Mouse (Mus musculus) forebrain, embryonic 16.5 days (tissue): ENCODE results near the gene Map7d2. TPM values are rescaled to one million over a fixed set of nuclear protein-coding genes. Genes with fewer than 3 reads are reported as not detected.
A peak's percentile ranks its signal among the peaks of the same experiment; 100 is the strongest.

Source experiments
- ATAC-seq: fragments of 200-750 bp; cut with Nextera tagmentation; 2 replicates; pipeline ENCODE4 v1.8.0; 2017; ENCODE audit warnings: mild to moderate bottlenecking, moderate library complexity
- H3K27ac ChIP-seq: fragments of 300-500 bp; sonication (generic); 2 replicates; pipeline ENCODE4 v1.5.1; 2014; ENCODE audit warnings: low read length, control low read depth
- H3K27me3 ChIP-seq: fragments of 300-500 bp; sonication (generic); replicated peaks from 2 replicates; pipeline ENCODE4 v1.6.1; 2014; ENCODE audit warnings: low read length; ENCODE audit not compliant: control insufficient read depth, insufficient read depth
- H3K36me3 ChIP-seq: fragments of 300-500 bp; sonication (generic); 2 replicates; pipeline ENCODE4 v1.6.1; 2014; ENCODE audit not compliant: control insufficient read depth, insufficient read depth
- H3K4me1 ChIP-seq: fragments of 300-500 bp; sonication (generic); replicated peaks from 2 replicates; pipeline ENCODE4 v1.6.1; 2014; ENCODE audit warnings: low read length; ENCODE audit not compliant: control insufficient read depth, insufficient read depth
- H3K4me2 ChIP-seq: fragments of 300-500 bp; sonication (generic); 2 replicates; pipeline ENCODE4 v1.6.1; 2014; ENCODE audit warnings: mild to moderate bottlenecking, low read length, control low read depth
- H3K4me3 ChIP-seq: fragments of 300-500 bp; sonication (generic); replicated peaks from 2 replicates; pipeline ENCODE4 v1.5.1; 2014; ENCODE audit warnings: mild to moderate bottlenecking, low read length, control low read depth
- H3K9ac ChIP-seq: fragments of 300-500 bp; sonication (generic); replicated peaks from 2 replicates; pipeline ENCODE4 v1.6.1; 2014; ENCODE audit warnings: low read depth, low read length, control low read depth
- H3K9me3 ChIP-seq: fragments of 300-500 bp; sonication (generic); 2 replicates; pipeline ENCODE4 v1.6.1; 2016; ENCODE audit warnings: low read length; ENCODE audit not compliant: control insufficient read depth
- WGBS: fragments of 180-500 bp; shearing (Covaris S2); extraction: QIAGEN DNeasy Blood & Tissue Kit; methylation state at CpG from one replicate; pipeline ENCODE4 v1.1.7; 2014; 5-methylcytosine and 5-hydroxymethylcytosine counted together
- polyA plus RNA-seq: library from polyadenylated mRNA; unstranded; fragments of >200 nt; fragmentation: Nextera tagmentation; extraction: Ambion mirVana; gene quantifications from 2 replicates; pipeline ENCODE4 v1.2.1, GENCODE M21; 2015

Gene Map7d2
- polyA plus RNA-seq = 15.5 and 22.0 TPM in 2 replicates

- Histone ChIP-seq H3K4me1 (peaks cover 2% of the 10 kb centered on the region; the same call in 1 of the 2 replicates), H3K27ac (peak within 1 kb of the TSS; percentile 18; the same call in 1 of the 2 replicates), H3K9me3 (no peaks in the 10 kb centered on the region), H3K36me3 (no peaks in the 10 kb centered on the region), H3K4me3 (peak within 1 kb of the TSS; percentile 66), H3K9ac (peak within 1 kb of the TSS; percentile 63), H3K27me3 (no peaks in the 10 kb centered on the region), H3K4me2 (peak within 1 kb of the TSS; percentile 61)
- peak; percentile 93 for ATAC-seq
- WGBS = 14% methylated on average over 33 of the region's 83 CpGs
These were observed at the start of gene Map7d2 for GRCm38 (mm10) chrX:159414130-159414828. Gene Map7d2 (plus strand): TSS chrX:159414572.

DNA sequence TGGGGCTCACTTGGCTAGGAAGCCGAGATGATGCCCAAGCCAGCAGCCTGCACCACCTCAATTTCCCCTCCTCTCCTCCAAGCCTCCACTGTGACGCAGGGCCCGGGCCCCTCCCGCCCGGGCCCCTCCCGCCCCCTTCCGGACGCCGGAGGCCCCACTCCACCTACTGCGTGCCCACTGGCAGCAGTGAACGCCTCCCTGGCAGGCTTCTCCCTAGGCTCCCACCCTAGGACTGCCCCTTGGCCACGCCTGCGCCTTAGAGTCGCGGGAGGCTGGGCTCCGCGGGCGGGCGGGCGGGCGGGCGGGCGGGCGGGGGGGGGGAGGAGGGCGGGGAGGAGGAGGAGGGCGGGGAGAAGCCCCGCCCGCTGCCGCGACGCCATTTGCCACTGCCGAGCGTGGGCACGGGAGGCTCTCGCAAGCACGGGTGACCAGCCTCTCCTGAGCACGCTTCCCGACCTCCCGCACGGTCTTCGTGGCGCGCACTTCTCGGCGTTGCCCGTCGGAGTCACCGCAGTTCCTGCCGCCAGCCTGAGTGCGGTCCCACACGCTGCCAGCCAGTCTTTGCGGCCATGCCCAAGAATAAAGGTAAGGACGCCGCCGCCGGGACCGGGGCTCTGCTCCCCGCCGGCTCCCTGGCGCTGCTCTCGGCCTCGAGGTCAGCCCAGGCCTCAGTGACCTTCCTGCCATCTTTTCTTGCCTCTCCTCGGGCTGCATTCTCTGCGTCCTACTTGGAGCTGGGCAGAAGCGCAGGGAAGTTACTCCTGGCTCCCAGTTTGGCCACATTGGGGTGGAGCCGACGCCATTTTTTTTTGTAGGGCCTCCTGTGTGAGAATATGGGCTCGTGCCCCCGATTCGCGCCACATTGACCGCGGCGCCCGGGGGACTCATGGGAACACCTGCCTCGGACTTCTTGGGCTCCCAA, 42.3 kb upstream of the Map7d2 start, which contains the start of gene Eif1ax:
Eif1ax (plus strand) TSS at position 348 of the 922 bp plus-strand sequence.
- 18% methylated on average over 46 of the region's 76 CpGs for WGBS
- peak; percentile 97 for ATAC-seq
- H3K27ac ChIP-seq = peak within 1 kb of the TSS; percentile 74
- peak within 1 kb of the TSS; percentile 75 for H3K4me3 ChIP-seq
- peak within 1 kb of the TSS; percentile 55 for H3K4me2 ChIP-seq
- H3K9ac ChIP-seq = peak within 1 kb of the TSS; percentile 68
- no peaks in the 10 kb centered on the region for H3K9me3 ChIP-seq
- H3K27me3 ChIP-seq = no peaks in the 10 kb centered on the region
- H3K36me3 ChIP-seq = no peaks in the 10 kb centered on the region
- peaks cover 8% of the 10 kb centered on the region for H3K4me1 ChIP-seq

DNA sequence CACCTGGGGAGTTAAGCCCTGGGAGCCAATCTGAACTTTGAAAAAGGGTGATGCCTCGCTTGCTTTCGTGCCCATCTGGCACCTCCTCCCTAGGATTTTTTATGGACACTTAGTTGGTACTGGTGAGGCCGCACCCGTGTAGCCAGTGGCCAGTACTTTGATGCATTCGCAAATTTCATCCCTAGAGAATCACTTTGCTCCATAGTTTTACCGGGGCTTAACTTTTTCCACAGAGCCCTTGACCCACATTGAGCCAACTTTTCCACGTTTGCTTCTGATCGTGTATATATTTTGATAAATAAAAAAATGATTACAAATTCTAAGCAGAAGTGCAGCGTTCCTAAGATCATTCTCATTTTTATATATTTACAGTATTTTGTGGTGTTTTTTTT, 41.6 kb upstream of the Map7d2 start:
- Histone ChIP-seq H3K9me3 (no peaks in the 10 kb centered on the region), H3K27ac (peak overlapping the region; percentile 74; the same call in 1 of the 2 replicates), H3K4me3 (peak overlapping the region; percentile 75), H3K4me1 (peaks cover 8% of the 10 kb centered on the region), H3K4me2 (peak overlapping the region; percentile 55), H3K27me3 (no peaks in the 10 kb centered on the region), H3K36me3 (no peaks in the 10 kb centered on the region), H3K9ac (peak overlapping the region; percentile 68)
- no peak for ATAC-seq
- 20% methylated on average over 9 of the region's 9 CpGs for WGBS

GRCm38 (mm10) chrX:159387105-159387504, 27.3 kb upstream of the Map7d2 start:
- ATAC-seq = no peak
- no peaks in the 10 kb centered on the region for H3K36me3 ChIP-seq
- no peaks in the 10 kb centered on the region for H3K9me3 ChIP-seq
- no peak overlapping the region for H3K9ac ChIP-seq
- H3K27me3 ChIP-seq = no peaks in the 10 kb centered on the region
- WGBS = 63% methylated on average over 9 of the region's 9 CpGs
- no peak overlapping the region for H3K27ac ChIP-seq
- H3K4me3 ChIP-seq = no peak overlapping the region
- no peak overlapping the region for H3K4me2 ChIP-seq
- H3K4me1 ChIP-seq = no peaks in the 10 kb centered on the region

DNA sequence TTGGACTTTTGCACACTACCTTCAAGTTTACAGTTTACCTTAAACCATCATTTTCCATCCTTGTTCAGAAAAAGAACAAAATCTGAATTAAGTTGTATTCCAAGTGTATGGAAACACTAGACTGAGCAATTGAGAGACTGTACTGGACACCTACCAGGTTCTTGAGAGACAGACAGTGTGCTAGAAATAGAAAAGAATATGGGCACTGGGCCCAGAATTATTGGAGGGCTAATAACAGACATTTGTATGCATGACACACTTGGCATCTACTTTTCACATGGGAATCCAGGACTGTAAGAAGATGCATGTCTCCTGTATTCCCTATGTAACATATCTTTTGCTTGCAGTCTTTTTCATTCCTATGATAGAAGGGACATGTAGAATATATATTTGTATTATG, 25.4 kb upstream of the Map7d2 start:
- no peak overlapping the region for H3K4me2 ChIP-seq
- no peak overlapping the region for H3K27ac ChIP-seq
- no peak for ATAC-seq

DNA sequence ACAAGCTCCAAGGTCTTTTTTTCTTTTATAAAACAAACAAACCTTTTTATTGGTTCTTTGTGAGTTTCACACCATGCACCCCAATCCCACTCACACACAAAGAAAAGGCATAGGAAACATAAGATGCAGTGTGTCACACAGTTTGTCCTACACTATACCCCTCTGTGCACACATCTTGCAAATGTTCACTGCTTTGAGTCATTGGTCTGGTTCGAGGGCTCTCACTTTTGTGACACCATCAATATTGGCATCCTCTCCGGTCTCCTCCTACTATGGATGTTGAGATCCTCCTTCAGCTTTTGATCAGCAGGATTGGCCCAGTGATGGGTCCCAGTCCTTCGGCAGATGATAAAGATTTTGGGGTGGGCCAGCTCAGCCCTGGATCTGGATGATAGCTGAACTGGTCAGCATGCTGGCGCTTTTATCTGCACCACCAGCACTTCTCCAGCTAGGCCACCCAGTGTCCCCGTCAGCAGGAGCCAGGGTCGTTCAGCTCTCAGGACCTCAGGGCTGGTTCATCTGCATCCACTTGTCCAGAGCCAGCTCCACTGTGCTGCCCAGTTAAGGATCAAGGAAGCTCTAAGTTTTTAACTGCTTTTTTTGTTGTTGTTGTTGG, 23.9 kb upstream of the Map7d2 start:
- Histone ChIP-seq H3K4me3 (no peak overlapping the region), H3K4me1 (no peaks in the 10 kb centered on the region), H3K27ac (no peak overlapping the region), H3K4me2 (no peak overlapping the region), H3K9ac (no peak overlapping the region), H3K27me3 (no peaks in the 10 kb centered on the region), H3K9me3 (no peaks in the 10 kb centered on the region), H3K36me3 (no peaks in the 10 kb centered on the region)
- 78% methylated on average over 6 of the region's 6 CpGs for WGBS
- no peak for ATAC-seq

More for the DNA sequence above, 25.4 kb upstream of the Map7d2 start:
- Histone ChIP-seq H3K4me3 (no peak overlapping the region), H3K36me3 (no peaks in the 10 kb centered on the region), H3K27me3 (no peaks in the 10 kb centered on the region), H3K4me1 (no peaks in the 10 kb centered on the region), H3K9me3 (no peaks in the 10 kb centered on the region), H3K9ac (no peak overlapping the region)

GRCm38 (mm10) chrX:159391239-159391638, 23.1 kb upstream of the Map7d2 start:
- H3K4me3 ChIP-seq = no peak overlapping the region
- H3K27ac ChIP-seq = no peak overlapping the region
- H3K36me3 ChIP-seq = no peaks in the 10 kb centered on the region
- H3K9ac ChIP-seq = no peak overlapping the region
- H3K27me3 ChIP-seq = no peaks in the 10 kb centered on the region
- ATAC-seq = no peak
- no peaks in the 10 kb centered on the region for H3K4me1 ChIP-seq
- no peak overlapping the region for H3K4me2 ChIP-seq
- 89% methylated on average over 3 of the region's 3 CpGs for WGBS
- no peaks in the 10 kb centered on the region for H3K9me3 ChIP-seq

DNA sequence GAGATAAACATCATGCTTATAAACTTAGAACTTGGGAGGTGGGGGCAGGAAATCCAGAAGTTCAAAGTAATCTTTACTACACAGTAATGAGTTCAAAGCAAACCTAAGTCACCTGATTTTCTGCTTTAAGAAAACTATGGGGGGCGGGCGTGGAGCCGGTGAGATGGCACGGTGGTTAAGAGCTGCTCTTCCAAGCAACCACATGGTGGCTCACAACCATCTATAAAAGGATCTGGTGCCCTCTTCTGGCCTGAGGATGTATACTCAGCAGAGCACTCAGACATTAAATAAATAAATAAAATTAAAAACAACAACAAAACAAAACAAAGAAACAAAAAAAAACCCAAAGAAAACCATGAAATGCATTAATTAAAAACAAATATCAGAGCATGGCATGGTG, 5.1 kb upstream of the Map7d2 start:
- H3K4me3 ChIP-seq = no peak overlapping the region
- H3K27ac ChIP-seq = no peak overlapping the region
- H3K27me3 ChIP-seq = no peaks in the 10 kb centered on the region
- no peaks in the 10 kb centered on the region for H3K9me3 ChIP-seq
- no peak overlapping the region for H3K9ac ChIP-seq
- no peak for ATAC-seq
- H3K4me2 ChIP-seq = no peak overlapping the region
- 33% methylated on average over 4 of the region's 4 CpGs for WGBS
- H3K36me3 ChIP-seq = no peaks in the 10 kb centered on the region
- H3K4me1 ChIP-seq = no peaks in the 10 kb centered on the region
